Mouse (Mus musculus) heart, adult 2 months (tissue): ENCODE measurements around the gene Cntn5. TPM values are rescaled to one million over a fixed set of nuclear protein-coding genes. Genes with fewer than 3 reads are reported as not detected.

ENCODE experiments used
- DNase-seq, 2 experiments: peaks; one replicate each; pipeline ENCODE4 v3.0.0; 2021
- H3K27ac ChIP-seq: fragments of 200-600 bp; 2 replicates; pipeline ENCODE4 v1.8.1; 2022
- H3K27me3 ChIP-seq: fragments of 200-500 bp; 2 replicates; pipeline ENCODE4 v1.6.1; 2012; ENCODE audit warnings: mild to moderate bottlenecking, low read length, inconsistent platforms, mixed read lengths; ENCODE audit not compliant: control insufficient read depth, insufficient read depth
- H3K36me3 ChIP-seq: fragments of 200-500 bp; 2 replicates; pipeline ENCODE4 v1.6.1; 2012; ENCODE audit warnings: low read length, inconsistent platforms; ENCODE audit not compliant: control insufficient read depth, insufficient read depth
- H3K4me1 ChIP-seq: fragments of 200-500 bp; 2 replicates; pipeline ENCODE4 v1.6.1; 2011; ENCODE audit warnings: low read length; ENCODE audit not compliant: control insufficient read depth, insufficient read depth
- H3K4me3 ChIP-seq: fragments of 200-600 bp; 2 replicates; pipeline ENCODE4 v1.8.1; 2022
- H3K79me2 ChIP-seq: fragments of 200-500 bp; replicated peaks from 2 replicates; pipeline ENCODE4 v1.6.1; 2012; ENCODE audit warnings: mild to moderate bottlenecking, inconsistent platforms, low read length, moderate library complexity, mixed read lengths; ENCODE audit not compliant: control insufficient read depth, insufficient read depth
- H3K9ac ChIP-seq: fragments of 200-500 bp; 2 replicates; pipeline ENCODE4 v1.6.1; 2012; ENCODE audit warnings: low read depth, mild to moderate bottlenecking, control low read depth, inconsistent platforms, low read length, mixed read lengths
- CTCF ChIP-seq: fragments of 200-600 bp; IDR thresholded peaks from 2 replicates; pipeline ENCODE4 v1.8.1; 2022; ENCODE audit warnings: antibody characterized with exemption, mild to moderate bottlenecking, moderate library complexity
- EP300 ChIP-seq: fragments of 200-500 bp; IDR thresholded peaks from 2 replicates; pipeline ENCODE4 v1.6.1; 2011; ENCODE audit warnings: low read depth, low read length, control low read depth; ENCODE audit not compliant: insufficient read depth
- POLR2A ChIP-seq: fragments of 200-500 bp; IDR thresholded peaks from 2 replicates; pipeline ENCODE4 v1.6.1; 2011; ENCODE audit warnings: mild to moderate bottlenecking, low read depth, low read length, control low read depth; ENCODE audit not compliant: insufficient read depth
- WGBS: fragments of 180-500 bp; shearing (Covaris S2); methylation state at CpG from one replicate; pipeline ENCODE4 v1.1.7; 2018; 5-methylcytosine and 5-hydroxymethylcytosine counted together
- intact Hi-C: fragments of 180-260 bp; cut with DNase I; formaldehyde crosslinking; loops from one replicate; pipeline ENCODE4 v1.15.1; 2025
- polyA plus RNA-seq: library from polyadenylated mRNA; depleted of rRNA; stranded (reverse); fragments of >200 nt; gene quantifications from 2 replicates; pipeline ENCODE4 v1.2.3, GENCODE M21; 2012
- total RNA-seq, 2 experiments: library from RNA; stranded (reverse); gene quantifications; 2 replicates each; pipeline ENCODE4 v1.2.3; 2021

Gene Cntn5
- total and polyA plus RNA-seq, 3 experiments, result 0.21 to 0.48 (median 0.29) TPM

DNA sequence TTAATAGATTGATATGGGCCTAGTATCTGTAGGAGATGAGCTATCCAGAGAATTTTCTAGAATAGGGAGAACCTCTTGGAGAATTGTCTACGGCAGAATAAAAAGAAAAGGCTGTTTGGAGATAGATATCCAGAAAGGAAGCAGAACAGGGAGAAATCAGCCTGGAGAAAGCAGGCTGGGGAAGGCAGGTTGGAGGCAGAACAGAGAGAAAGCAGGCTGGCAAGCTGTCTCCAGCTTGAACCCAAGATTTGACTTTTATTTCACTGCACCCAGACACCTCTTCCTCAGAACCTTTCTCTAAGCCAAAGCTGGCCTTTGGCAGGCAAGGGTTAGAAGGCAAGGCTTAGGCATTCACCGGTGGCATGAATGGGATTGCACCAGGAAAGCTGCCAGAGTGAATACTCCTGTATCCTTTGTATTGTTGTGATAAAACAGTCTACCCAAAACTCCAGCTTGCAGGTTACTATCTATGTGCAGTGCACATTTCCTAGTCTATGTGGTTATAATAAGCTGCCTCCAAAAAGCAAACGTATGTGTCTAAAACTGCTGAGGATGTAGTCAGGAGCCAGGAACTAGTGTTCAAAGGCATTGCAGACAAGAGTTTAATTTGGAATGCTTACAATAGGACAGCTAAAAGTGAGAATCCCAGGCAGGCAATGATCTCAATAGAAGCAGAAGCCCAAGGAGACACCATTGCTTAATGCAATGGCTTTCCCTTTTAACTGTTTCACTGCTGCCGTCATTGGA, 553.5 kb downstream of the Cntn5 start:
- Histone ChIP-seq H3K79me2 (no peaks in the 10 kb centered on the region), H3K4me3 (no peak overlapping the region), H3K27me3 (no peaks in the 10 kb centered on the region), H3K36me3 (no peaks in the 10 kb centered on the region), H3K27ac (no peak overlapping the region), H3K4me1 (no peaks in the 10 kb centered on the region), H3K9ac (no peak overlapping the region)
- WGBS, result 67% methylated on average over 4 of the region's 4 CpGs
- no peak for DNase-seq
- intact Hi-C loops, result no loop called here
- TF ChIP-seq EP300 (no peak), CTCF (no peak), POLR2A (no peak)

DNA sequence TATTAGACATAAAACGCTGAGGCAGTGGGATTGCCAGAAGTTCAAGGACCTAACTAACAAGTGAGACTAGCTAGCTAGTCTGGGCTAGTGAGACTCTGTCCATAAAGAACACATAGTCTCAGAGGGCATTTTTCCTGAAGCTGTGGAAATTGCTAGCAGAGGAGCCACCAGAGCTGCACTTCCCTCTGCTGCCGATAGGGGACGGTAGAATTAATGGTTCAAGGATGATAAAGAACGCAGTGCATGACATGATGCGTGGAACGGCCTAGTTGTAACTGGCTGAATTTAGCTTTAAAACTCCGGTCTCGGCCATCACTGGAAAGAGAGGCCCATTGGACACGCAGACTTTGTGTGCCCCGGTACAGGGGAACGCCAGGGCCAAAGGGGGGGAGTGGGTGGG, 555.8 kb downstream of the Cntn5 start:
- TF ChIP-seq CTCF, result no peak
- TF ChIP-seq EP300, result no peak
- no peak for TF ChIP-seq POLR2A
- no peak for DNase-seq
- Histone ChIP-seq H3K27me3 (no peaks in the 10 kb centered on the region), H3K4me3 (no peak overlapping the region), H3K27ac (no peak overlapping the region), H3K9ac (no peak overlapping the region), H3K79me2 (no peaks in the 10 kb centered on the region), H3K4me1 (no peaks in the 10 kb centered on the region), H3K36me3 (no peaks in the 10 kb centered on the region)
- WGBS, result 77% methylated on average over 11 of the region's 11 CpGs
- intact Hi-C loops, result no loop called here

DNA sequence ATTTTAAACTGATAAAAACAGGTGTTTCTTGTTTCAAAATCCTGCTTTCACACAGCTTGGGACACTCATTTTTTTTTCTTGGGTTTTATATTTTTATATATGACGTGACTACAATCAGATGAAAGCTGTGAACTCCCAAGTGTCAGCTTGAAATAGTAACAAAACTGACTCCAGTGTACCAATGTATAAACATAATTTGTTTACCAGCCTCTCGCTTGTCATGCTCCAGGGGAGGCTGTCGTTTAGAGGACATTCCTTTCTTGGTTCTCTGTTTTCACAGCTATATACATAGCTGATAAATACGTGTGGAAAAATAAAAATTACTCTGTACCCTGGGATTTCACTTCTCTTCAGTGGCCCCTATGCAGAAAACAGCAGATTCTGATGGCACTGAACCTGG, 556.4 kb downstream of the Cntn5 start:
- DNase-seq, result no peak
- intact Hi-C loops, result no loop called here
- no peaks in the 10 kb centered on the region for H3K36me3 ChIP-seq
- no peaks in the 10 kb centered on the region for H3K79me2 ChIP-seq
- WGBS, result 60% methylated on average over 4 of the region's 4 CpGs
- H3K9ac ChIP-seq, result no peak overlapping the region
- H3K4me3 ChIP-seq, result no peak overlapping the region
- H3K27me3 ChIP-seq, result no peaks in the 10 kb centered on the region
- no peak overlapping the region for H3K27ac ChIP-seq
- H3K4me1 ChIP-seq, result no peaks in the 10 kb centered on the region
- no peak for TF ChIP-seq EP300
- TF ChIP-seq CTCF, result no peak
- TF ChIP-seq POLR2A, result no peak

DNA sequence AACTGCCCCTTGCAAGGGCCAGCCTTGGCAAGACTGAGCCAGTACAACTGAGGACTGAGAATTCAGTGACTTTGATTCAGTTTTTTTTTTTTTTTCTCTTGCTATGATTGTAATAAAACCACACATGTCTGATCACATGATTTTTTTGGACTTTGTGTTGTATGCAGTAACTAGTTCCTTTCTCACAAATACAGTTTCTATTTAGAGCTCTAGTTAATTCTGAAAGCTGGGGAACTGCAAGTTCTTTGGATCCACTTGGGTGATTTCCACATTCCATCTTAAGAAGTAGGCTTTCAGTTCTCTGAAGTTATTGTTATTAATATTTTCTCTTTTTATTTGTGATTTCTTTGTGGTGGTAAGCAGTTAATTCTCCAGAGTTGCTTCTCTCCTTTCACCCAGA, 563.8 kb downstream of the Cntn5 start:
- no peak for DNase-seq
- H3K79me2 ChIP-seq, result no peaks in the 10 kb centered on the region
- no peaks in the 10 kb centered on the region for H3K27me3 ChIP-seq
- TF ChIP-seq EP300, result no peak
- no peak for TF ChIP-seq POLR2A
- no peak for TF ChIP-seq CTCF
- H3K27ac ChIP-seq, result no peak overlapping the region
- H3K9ac ChIP-seq, result no peak overlapping the region
- no peaks in the 10 kb centered on the region for H3K36me3 ChIP-seq
- no peaks in the 10 kb centered on the region for H3K4me1 ChIP-seq
- H3K4me3 ChIP-seq, result no peak overlapping the region
- intact Hi-C loops, result no loop called here

DNA sequence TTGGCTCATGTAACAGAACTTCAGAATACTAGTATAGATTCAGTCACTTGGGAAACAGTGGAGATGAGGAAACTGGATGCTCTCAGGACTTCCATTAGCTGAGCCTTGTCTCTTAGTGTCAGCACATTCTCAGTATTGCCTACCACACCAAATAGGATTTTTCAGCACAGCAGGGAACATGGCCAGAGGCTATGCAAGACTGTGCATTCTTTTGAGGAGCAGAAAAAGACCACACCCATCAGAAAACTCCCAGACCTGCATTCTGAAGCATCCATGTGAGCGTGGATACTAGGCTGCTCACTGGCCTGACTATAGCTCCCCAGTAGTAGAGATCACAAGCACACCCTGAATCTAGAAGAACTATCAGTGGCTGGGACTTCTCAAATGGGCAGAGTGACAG, 564.9 kb downstream of the Cntn5 start:
- no peak overlapping the region for H3K9ac ChIP-seq
- H3K36me3 ChIP-seq, result no peaks in the 10 kb centered on the region
- WGBS, result 68% methylated on average over 1 of the region's 1 CpGs
- H3K27ac ChIP-seq, result no peak overlapping the region
- H3K4me1 ChIP-seq, result no peaks in the 10 kb centered on the region
- TF ChIP-seq POLR2A (no peak), CTCF (no peak), EP300 (no peak)
- DNase-seq, result no peak
- no peaks in the 10 kb centered on the region for H3K79me2 ChIP-seq
- H3K4me3 ChIP-seq, result no peak overlapping the region
- intact Hi-C loops, result no loop called here
- no peaks in the 10 kb centered on the region for H3K27me3 ChIP-seq

DNA sequence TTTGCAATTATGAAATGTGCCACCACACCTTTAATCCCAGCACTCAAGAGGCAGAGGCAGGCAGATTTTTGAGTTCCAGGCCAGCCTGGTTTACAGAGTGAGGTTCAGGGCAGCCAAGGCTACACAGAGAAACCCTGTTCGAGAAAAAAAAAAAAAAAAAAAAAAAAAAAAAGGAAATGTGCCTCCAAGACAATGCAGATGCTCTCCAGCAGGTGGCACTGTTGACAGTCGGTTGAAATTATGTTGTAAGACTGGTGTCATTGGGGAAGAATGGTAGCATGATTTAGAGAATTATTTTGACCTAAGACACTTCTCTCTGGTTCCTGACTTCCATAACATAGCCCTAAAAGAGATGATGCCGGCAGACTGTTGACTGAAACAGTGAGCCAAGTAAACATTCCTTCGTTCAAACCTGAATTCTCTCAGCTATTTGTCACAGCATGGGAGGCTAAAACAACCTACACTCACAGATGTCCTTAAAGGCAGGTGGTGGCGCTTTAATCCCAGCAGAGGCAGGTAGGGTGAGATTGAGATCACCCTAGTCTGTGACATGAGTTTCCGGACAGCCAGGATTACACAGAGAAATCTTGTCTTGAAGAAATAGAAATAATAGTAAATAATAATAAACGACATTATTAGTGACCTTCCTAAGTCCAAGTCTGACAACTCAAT, 579.7 kb downstream of the Cntn5 start:
- DNase-seq, result peak in 1 of 2 experiments; percentile 20
- no peak for TF ChIP-seq EP300
- TF ChIP-seq CTCF, result peak; percentile 64

More for the DNA sequence above, 579.7 kb downstream of the Cntn5 start:
- no peaks in the 10 kb centered on the region for H3K79me2 ChIP-seq
- H3K4me3 ChIP-seq, result no peak overlapping the region
- H3K27ac ChIP-seq, result no peak overlapping the region
- intact Hi-C loops, result no loop called here
- no peaks in the 10 kb centered on the region for H3K36me3 ChIP-seq
- H3K4me1 ChIP-seq, result no peaks in the 10 kb centered on the region
- no peak overlapping the region for H3K9ac ChIP-seq
- WGBS, result 39% methylated on average over 7 of the region's 7 CpGs
- no peaks in the 10 kb centered on the region for H3K27me3 ChIP-seq
